Mouse (Mus musculus) retina, postnatal 1 day (tissue): ENCODE measurements at regions not wholly inside any gene's neighbourhood (a gene's known extent, or its start where the extent isn't known, plus 50 kb on each side); places are given as distances from the start of the nearest gene placed in this dataset.

ENCODE experiments used
- DNase-seq: peaks from one replicate; pipeline ENCODE4 v3.0.0-alpha.2; 2012

- DNase-seq = no peak
These were observed 2555.9 kb upstream of the Pcdh20 start for GRCm38 (mm10) chr14:91027054-91027453.

GRCm38 (mm10) chr14:91020099-91020498 lies 2548.9 kb upstream of the Pcdh20 start:
- DNase-seq = no peak

- DNase-seq = peak; percentile 1
These were observed 2543.5 kb upstream of the Pcdh20 start for GRCm38 (mm10) chr14:91014712-91015111.
